Mouse (Mus musculus): ENCODE results near the gene Gm8104. TPM values are rescaled to one million over a fixed set of nuclear protein-coding genes. Genes with fewer than 3 reads are reported as not detected.
"Not testable (repeated sequence)": the region's sequence is repeated elsewhere in the genome, so short reads cannot be mapped to it uniquely, and the experiment has no call there.

Gene Gm8104
- polyA plus RNA-seq (2015; fragmentation: Nextera tagmentation; extraction: Ambion mirVana), result not detected in 2 replicates

GRCm38 (mm10) chr14:43100301-43100700, at the start of gene Gm8104:
TSS of gene Gm8104 (plus strand) at chr14:43100601.
- not testable (repeated sequence) for H3K36me3 ChIP-seq (ENCODE audit: control insufficient read depth, insufficient read depth); H3K9me3 ChIP-seq (replicated peaks; ENCODE audit: control insufficient read depth, low read length); H3K9ac ChIP-seq (ENCODE audit: low read depth, low read length); ATAC-seq (ENCODE audit: low read depth); H3K27me3 ChIP-seq (ENCODE audit: control insufficient read depth, insufficient read depth, low read depth, low read length); H3K27ac ChIP-seq (ENCODE audit: low read length); H3K4me1 ChIP-seq (ENCODE audit: control insufficient read depth, low read depth, low read length); H3K4me2 ChIP-seq (ENCODE audit: low read depth, low read length); H3K4me3 ChIP-seq (ENCODE audit: low read depth, low read length)
- 43% methylated on average over 3 of the region's 3 CpGs for WGBS (ENCODE audit: insufficient replicate concordance)

DNA sequence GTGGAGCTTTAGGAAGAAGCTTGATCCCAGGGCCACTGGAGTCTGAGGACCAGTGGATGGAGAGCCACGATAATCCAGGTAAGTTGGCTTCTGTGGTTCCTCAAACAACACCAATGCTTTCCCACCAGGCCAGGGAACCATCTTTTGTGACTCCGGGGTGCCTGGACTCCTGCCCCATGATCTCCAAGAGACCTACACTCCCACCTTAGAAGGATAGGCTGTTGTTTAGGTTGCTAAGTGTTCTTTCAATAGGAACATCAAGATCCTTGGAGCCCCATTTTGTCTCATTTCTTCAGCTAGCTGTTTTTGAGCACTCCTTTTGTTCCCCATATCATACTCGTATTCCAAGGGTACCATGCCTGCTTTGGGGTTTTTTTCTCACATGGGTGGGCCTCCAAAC, 42.3 kb upstream of the Gm8104 start:
- H3K4me2 ChIP-seq (ENCODE audit: low read depth, low read length); H3K9me3 ChIP-seq (replicated peaks; ENCODE audit: control insufficient read depth, low read length); H3K27me3 ChIP-seq (ENCODE audit: control insufficient read depth, insufficient read depth, low read depth, low read length); H3K9ac ChIP-seq (ENCODE audit: low read depth, low read length); H3K36me3 ChIP-seq (ENCODE audit: control insufficient read depth, insufficient read depth); H3K27ac ChIP-seq (ENCODE audit: low read length); H3K4me3 ChIP-seq (ENCODE audit: low read depth, low read length); ATAC-seq (ENCODE audit: low read depth); H3K4me1 ChIP-seq (ENCODE audit: control insufficient read depth, low read depth, low read length): not testable (repeated sequence)
- 54% methylated on average over 3 of the region's 3 CpGs for WGBS (ENCODE audit: insufficient replicate concordance)

GRCm38 (mm10) chr14:43060179-43060578, 40.2 kb upstream of the Gm8104 start:
- H3K36me3 ChIP-seq (ENCODE audit: control insufficient read depth, insufficient read depth); H3K4me1 ChIP-seq (ENCODE audit: control insufficient read depth, low read depth, low read length); H3K27ac ChIP-seq (ENCODE audit: low read length); H3K9ac ChIP-seq (ENCODE audit: low read depth, low read length); ATAC-seq (ENCODE audit: low read depth); H3K27me3 ChIP-seq (ENCODE audit: control insufficient read depth, insufficient read depth, low read depth, low read length); H3K4me3 ChIP-seq (ENCODE audit: low read depth, low read length); H3K4me2 ChIP-seq (ENCODE audit: low read depth, low read length); H3K9me3 ChIP-seq (replicated peaks; ENCODE audit: control insufficient read depth, low read length): not testable (repeated sequence)
- 43% methylated on average over 4 of the region's 4 CpGs for WGBS (ENCODE audit: insufficient replicate concordance)

DNA sequence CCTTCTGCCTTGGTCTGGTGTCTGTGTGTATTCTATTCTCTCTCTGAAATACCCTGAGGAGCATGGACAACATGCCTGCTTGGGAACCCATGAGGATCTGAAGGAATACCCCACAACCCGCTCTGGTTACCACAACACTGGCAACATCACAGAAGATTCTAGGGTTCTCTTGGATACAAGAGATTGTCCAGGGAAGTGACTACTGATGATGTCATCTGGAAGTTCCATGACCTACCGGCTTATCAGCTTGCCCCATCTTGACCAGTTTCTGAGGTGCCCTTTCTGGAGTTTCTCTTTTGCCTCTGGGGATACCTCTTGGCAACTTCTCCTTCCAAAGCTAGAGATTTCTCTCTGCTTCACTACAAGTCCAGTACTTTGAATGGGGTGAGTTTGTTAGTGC, 23.9 kb upstream of the Gm8104 start, which contains the start of gene Gm8094:
Gm8094 (minus strand) TSS at position 101 of the 400 bp plus-strand sequence.
- not testable (repeated sequence) for H3K4me1 ChIP-seq (ENCODE audit: control insufficient read depth, low read depth, low read length); H3K27me3 ChIP-seq (ENCODE audit: control insufficient read depth, insufficient read depth, low read depth, low read length); H3K9me3 ChIP-seq (replicated peaks; ENCODE audit: control insufficient read depth, low read length); H3K27ac ChIP-seq (ENCODE audit: low read length); ATAC-seq (ENCODE audit: low read depth); H3K4me3 ChIP-seq (ENCODE audit: low read depth, low read length); H3K4me2 ChIP-seq (ENCODE audit: low read depth, low read length); H3K9ac ChIP-seq (ENCODE audit: low read depth, low read length); H3K36me3 ChIP-seq (ENCODE audit: control insufficient read depth, insufficient read depth)
- 56% methylated on average over 2 of the region's 2 CpGs for WGBS (ENCODE audit: insufficient replicate concordance)

DNA sequence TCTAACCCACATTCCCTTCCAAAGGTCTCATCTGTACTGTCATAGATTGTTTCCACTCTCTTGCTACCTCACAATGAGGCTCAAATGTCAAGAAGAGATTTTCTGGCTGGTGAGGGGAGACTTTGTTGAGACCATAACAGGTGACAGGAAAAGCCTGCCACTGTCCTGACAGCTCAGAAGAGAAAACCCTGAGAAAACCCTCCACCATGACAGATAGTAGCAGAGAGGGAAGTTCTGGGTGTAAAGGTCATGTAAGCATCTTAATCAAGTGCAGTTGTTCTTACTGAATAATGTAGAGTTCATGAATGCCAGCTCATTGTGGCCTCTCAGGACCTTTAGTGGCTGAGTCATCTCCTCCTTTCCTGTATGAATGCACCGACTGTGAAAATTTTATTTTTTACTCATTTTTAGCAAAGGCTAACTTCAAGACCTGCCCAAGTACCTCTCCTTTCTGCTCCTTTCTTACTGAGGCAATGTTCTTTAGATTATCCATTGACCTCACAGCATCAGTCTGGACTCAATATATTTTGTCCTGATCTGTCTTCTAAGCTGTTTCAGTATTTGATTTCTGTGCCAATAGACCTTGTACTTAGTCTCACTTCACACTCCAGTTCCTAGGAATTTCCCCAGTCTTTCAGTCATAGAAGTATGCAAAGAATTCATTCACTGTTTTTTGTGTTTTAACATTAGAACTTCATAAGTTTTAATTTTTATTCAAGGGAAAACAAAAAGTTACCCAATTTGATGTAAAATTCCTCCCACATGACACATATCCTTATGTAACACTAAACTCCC, 15.3 kb upstream of the Gm8104 start:
- H3K4me1 ChIP-seq (ENCODE audit: control insufficient read depth, low read depth, low read length); H3K4me2 ChIP-seq (ENCODE audit: low read depth, low read length); H3K27ac ChIP-seq (ENCODE audit: low read length); H3K27me3 ChIP-seq (ENCODE audit: control insufficient read depth, insufficient read depth, low read depth, low read length); H3K9ac ChIP-seq (ENCODE audit: low read depth, low read length); H3K4me3 ChIP-seq (ENCODE audit: low read depth, low read length); ATAC-seq (ENCODE audit: low read depth); H3K9me3 ChIP-seq (replicated peaks; ENCODE audit: control insufficient read depth, low read length); H3K36me3 ChIP-seq (ENCODE audit: control insufficient read depth, insufficient read depth): not testable (repeated sequence)
- 28% methylated on average over 1 of the region's 1 CpGs for WGBS (ENCODE audit: insufficient replicate concordance)

DNA sequence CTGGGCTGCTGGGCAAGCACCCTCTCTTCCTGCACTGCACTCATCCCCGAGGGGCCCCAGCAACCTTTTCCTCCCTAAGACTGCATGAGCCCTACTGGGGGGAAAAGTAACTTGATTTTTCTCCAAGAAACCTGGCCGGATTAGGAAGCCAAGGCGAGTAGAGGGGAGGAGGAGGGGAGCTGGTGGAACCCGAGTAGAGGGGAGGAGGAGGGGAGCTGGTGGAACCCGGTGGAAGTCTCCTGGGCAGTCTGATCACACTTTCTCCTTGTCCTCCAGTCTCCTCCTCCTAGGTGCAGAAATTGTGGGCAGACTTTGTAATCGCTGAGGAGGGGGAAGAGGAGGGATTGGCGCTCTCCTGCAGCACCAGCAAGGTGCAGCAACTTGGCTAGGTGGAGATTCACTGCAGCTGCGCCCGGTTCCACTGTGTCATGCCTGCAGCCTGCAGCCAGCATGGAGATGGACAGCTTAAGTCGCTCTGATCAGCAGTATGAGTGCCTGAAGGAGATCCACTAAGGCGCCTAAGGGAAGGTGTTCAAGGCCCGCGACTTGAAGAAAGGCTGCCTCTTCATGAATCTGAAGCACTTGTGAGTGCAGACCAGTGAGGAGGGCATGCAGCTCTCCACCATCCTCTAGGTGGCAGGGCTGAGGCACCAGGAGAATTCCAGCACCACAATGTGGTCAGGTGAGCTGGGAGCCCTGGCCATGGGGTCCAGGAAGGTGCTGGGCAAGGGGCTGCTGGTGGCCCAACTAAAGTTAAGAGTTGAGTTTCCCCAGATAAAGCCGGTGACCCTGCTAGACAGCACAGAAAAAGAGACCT, 11.1 kb upstream of the Gm8104 start:
- H3K4me1 ChIP-seq (ENCODE audit: control insufficient read depth, low read depth, low read length); H3K36me3 ChIP-seq (ENCODE audit: control insufficient read depth, insufficient read depth); H3K27me3 ChIP-seq (ENCODE audit: control insufficient read depth, insufficient read depth, low read depth, low read length); H3K4me3 ChIP-seq (ENCODE audit: low read depth, low read length); H3K27ac ChIP-seq (ENCODE audit: low read length); H3K9ac ChIP-seq (ENCODE audit: low read depth, low read length); H3K9me3 ChIP-seq (replicated peaks; ENCODE audit: control insufficient read depth, low read length); ATAC-seq (ENCODE audit: low read depth); H3K4me2 ChIP-seq (ENCODE audit: low read depth, low read length): not testable (repeated sequence)
- 17% methylated on average over 1 of the region's 14 CpGs for WGBS (ENCODE audit: insufficient replicate concordance)

- not testable (repeated sequence) for ATAC-seq (ENCODE audit: low read depth); H3K9ac ChIP-seq (ENCODE audit: low read depth, low read length); H3K9me3 ChIP-seq (replicated peaks; ENCODE audit: control insufficient read depth, low read length); H3K27ac ChIP-seq (ENCODE audit: low read length); H3K36me3 ChIP-seq (ENCODE audit: control insufficient read depth, insufficient read depth); H3K4me2 ChIP-seq (ENCODE audit: low read depth, low read length); H3K27me3 ChIP-seq (ENCODE audit: control insufficient read depth, insufficient read depth, low read depth, low read length); H3K4me1 ChIP-seq (ENCODE audit: control insufficient read depth, low read depth, low read length); H3K4me3 ChIP-seq (ENCODE audit: low read depth, low read length)
- 70% methylated on average over 1 of the region's 3 CpGs for WGBS (ENCODE audit: insufficient replicate concordance)
Observed at GRCm38 (mm10) chr14:43119673-43120072, 19.3 kb downstream of the Gm8104 start.

- H3K4me3 ChIP-seq (ENCODE audit: low read depth, low read length); H3K9me3 ChIP-seq (replicated peaks; ENCODE audit: control insufficient read depth, low read length); H3K27ac ChIP-seq (ENCODE audit: low read length); H3K36me3 ChIP-seq (ENCODE audit: control insufficient read depth, insufficient read depth); H3K27me3 ChIP-seq (ENCODE audit: control insufficient read depth, insufficient read depth, low read depth, low read length); H3K4me2 ChIP-seq (ENCODE audit: low read depth, low read length); ATAC-seq (ENCODE audit: low read depth); H3K9ac ChIP-seq (ENCODE audit: low read depth, low read length); H3K4me1 ChIP-seq (ENCODE audit: control insufficient read depth, low read depth, low read length): not testable (repeated sequence)
Observed at GRCm38 (mm10) chr14:43126286-43126685, 25.9 kb downstream of the Gm8104 start.
